Mouse (Mus musculus) lung, postnatal 10 days (tissue): ENCODE measurements around the gene Mbnl2.
"Not testable (repeated sequence)": the region's sequence is repeated elsewhere in the genome, so short reads cannot be mapped to it uniquely, and the experiment has no call there.

ENCODE experiments used
- DNase-seq: peaks from one replicate; pipeline ENCODE4 v3.0.0; 2021

Gene Mbnl2

GRCm38 (mm10) chr14:120333465-120334243, 58.2 kb downstream of the Mbnl2 start:
- DNase-seq: no peak

DNA sequence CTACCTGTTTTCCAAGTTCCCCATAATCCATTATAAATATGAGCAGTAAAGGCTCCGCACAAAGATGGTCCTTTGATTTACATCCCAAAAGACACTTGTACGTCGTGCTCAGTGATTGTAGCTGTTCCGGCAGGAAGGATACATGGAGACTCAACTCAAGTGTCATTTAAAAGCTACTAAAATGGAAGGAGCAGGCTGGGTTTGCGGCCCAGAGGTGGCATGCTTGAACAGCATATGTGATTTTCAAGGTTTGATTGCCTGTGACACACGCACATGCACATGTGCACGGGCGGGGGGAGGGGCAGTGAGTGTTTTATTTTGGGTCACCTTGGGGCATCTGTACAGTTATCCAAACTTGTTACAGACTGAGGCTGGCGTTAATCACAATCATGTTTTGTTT, 59.9 kb downstream of the Mbnl2 start:
- no peak for DNase-seq

DNA sequence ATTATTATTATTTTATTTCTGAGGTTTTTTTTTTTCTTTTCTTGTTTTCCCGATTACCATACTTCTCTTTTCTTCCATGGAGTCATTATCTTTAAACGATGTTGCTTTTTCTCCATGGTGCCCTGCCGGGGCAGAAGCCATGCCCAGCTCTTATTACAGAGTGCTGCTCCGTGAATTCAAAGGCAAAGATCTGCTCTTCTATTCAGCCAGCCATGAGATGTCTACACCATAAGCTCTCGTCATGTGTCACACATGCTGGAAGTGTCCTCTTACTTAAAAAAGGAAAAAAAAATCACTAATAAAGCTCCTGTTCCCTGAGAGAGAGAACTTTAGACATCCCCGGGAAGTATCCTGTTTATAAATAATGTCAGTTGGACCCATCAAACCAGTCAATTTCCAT, 60.4 kb downstream of the Mbnl2 start:
- no peak for DNase-seq

GRCm38 (mm10) chr14:120336380-120336779, 60.9 kb downstream of the Mbnl2 start:
- DNase-seq: peak; percentile 73

DNA sequence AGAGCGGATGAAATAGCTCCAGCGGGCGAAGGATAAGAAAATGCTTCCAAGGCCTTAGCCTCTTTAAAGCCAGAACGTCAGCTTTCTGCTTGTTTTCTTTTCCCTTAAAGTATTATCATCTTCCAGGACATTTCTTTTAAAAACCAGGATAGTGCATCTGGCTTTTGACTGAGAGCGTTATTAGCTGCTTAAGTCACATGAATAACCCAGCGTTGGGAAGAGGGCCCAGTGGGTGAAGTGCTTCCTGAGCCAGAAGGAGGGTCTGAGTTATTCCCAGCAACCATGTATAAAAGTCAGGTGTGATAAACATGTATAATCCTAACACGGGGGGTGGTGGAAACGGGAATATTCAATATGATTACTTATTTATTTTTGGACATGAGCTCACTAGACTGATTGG, 61.4 kb downstream of the Mbnl2 start:
- DNase-seq: no peak

- peak; percentile 47 for DNase-seq
Measured at GRCm38 (mm10) chr14:120337731-120338462, 62.4 kb downstream of the Mbnl2 start.

DNA sequence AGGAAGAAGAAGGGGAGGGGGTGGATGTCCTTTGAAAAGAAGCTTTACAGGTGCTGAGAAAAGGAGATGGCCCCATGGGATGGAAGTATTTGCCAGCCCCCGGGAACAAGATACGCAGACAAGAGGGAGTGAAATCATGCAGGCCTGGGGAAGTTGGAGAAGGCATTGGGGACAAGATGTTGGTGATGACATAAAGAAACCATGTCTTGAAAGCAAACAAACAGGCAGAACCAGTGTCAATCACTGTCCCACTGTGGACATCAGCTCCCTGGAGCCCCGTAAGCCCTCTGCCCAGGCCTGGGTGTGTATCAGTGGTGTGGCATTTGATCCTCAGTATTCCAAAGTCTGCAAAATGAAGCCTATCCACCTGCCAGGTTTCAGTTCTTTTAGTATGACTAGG, 63.2 kb downstream of the Mbnl2 start:
- DNase-seq: no peak

DNA sequence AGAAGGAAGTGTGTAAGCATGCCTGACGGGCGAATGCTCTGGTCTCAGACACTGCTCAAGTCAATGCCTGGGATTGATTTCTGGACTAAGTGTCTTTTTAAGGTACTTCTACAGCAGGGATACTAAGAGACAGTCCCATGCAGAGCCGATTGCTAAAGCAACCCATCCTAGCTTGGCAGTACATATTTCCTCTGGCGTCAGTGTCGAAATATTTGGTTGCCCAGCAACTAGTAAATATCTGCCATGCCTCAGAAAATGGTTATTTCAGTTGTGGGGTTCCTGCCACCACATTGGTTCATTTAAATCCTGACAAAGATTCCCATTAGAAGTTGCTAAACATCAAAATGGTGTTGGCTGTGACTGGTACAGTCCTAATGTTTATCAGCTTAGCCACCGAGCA, 66.4 kb downstream of the Mbnl2 start:
- peak; percentile 62 for DNase-seq

DNA sequence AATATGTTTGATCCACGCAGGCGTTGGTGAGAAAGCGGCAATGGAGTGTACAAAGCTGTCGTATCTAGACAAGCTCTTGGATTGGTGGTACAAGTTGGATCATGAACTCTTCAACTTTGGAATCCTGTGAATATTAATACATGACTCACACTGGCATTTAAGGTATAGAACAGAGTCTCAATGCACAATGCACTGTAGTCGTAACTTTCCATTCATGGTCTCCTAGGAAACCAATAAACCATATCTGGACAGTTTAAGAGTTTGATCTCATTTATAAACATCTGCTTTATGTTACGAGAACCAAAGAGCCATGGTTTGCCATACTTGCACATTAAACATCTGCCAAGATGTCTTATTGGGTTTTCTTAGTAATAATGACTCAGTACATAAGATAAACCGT, 66.9 kb downstream of the Mbnl2 start:
- no peak for DNase-seq

- no peak for DNase-seq
Measured at GRCm38 (mm10) chr14:120344641-120345040, 69.2 kb downstream of the Mbnl2 start.

DNA sequence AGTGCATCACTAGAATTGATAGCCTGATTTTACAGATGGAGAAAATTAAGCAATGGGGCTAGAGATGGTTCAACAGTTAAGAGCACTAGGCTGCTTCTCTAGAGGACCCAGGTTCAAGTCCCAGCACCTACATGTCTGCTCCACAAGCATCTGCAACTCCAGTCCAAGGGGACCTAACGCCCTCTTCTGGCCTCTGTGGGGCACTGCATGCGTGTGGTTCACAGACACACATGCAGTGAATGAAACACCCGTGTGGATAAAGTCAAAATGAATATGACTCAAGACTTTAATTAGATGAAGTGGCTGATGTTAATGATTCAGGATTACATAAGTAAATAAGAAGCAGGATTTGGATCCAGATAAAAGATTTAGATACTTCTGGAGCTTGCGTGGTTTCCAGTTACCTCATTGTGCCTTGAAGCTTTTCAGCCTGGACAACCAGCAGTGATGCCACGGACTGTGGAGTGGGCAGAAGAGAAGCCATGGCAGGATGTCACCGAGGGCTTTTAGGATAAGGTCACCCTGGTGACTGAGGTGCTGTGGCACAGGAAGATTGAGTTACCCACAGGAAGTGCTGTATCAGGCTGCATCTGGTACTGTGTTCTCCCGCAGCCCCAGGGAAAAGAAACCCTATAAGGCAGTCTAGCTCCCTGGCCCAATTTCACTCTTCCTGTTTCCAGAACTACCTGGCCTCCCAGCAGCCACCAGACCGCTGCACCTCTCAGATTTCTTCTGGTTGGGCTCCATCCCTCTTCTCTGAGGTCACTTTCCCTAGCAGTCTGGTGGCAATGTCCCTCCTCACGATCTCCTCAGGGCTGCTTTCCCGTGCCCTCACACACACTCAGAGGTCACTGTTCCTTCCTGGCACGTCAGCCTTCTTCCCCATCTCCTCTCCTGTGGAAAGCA, 72.2 kb downstream of the Mbnl2 start:
- DNase-seq: no peak

- no peak for DNase-seq
Measured at GRCm38 (mm10) chr14:120349332-120349731, 73.9 kb downstream of the Mbnl2 start.

DNA sequence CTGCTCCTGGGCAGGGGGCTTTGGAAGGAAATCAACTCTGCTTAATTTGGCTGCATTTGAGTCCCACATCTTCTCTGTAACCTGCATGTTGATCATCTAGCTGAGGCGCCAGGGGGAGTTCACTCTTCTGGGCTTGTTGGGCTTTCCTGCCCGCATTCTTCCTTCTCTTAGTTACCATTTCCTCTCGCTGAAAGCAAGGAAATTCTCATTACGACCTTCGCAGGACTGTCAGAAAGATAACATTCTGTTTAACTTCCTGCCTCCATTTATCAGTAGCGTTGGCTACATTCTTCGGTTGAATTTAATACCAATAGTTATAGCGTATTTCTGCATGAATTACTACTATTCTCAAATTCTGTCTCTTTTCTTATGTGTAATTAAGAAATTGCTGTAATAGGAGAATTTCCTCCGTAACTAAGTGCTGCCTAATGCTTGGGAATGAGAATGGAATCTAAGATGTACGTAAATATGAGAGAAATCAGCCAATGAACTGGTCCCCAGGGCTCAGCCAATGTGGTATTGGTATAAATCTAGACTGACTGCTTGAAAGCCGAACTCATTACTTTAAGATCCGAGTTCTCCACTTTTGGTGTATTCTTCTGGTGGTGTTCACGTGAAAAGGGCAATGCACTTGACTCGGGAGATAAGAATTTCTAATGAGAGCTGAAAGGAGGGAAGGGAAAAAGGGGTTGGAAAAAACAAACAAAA, 76.8 kb downstream of the Mbnl2 start:
- DNase-seq: no peak

- DNase-seq: no peak
Measured at GRCm38 (mm10) chr14:120353211-120353610, 77.7 kb downstream of the Mbnl2 start.

DNA sequence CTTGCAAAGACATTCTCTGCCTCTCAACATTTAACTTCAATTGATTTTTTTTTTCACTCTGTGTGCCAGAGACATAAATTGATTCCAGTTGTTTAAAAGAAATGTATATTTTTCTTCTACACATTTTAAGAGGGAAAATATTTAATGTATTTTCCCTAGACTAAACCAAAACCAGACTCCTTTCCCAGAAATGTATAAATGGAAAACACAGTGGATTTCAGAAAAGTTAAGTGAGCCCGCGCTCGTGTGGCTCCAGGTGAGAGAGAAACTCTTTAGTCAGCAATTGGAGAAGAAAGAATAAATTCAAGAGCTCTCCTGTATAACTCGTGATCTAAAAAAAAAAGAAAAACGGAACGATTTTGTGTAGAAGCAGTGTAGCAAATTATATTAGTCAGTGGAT, 79.1 kb downstream of the Mbnl2 start:
- no peak for DNase-seq

GRCm38 (mm10) chr14:120355040-120355741, 79.7 kb downstream of the Mbnl2 start:
- peak; percentile 73 for DNase-seq

GRCm38 (mm10) chr14:120355742-120356440, 80.4 kb downstream of the Mbnl2 start:
- peak; percentile 75 for DNase-seq

DNA sequence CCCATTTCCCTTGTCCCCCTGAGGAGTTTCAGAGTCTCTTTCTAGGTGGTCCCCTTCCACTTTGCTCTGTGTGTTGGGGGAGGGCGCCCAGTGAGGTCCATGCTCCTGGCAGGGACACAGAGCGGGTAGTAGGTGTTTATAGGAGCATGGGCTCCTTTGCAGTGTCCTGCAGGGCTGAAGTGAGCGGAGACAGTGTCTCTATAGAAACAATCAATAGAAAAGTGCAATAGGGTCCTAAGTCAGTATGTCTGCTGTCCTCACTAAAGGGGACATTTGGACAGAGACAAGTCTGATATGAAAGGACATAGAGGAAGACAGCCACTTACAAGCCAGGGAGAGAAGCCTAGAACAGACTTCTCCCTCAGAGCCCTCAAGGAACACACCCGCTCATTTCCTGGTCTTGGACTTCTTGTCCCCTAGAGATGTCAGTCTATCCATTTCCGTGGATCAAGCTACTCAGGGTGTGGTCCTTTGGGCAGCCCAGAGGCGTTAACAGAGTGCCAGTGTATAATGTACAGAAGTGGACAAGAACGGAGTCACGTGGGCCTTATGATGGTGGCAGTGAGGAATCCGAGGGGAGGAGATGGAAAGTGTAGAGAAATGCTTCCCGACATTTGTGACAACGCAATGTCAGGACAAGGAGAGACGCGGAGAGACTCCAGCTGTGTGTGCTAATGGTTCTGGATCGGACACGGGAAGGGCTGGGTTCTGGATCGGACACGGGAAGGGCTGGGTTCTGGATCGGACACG, 82.0 kb downstream of the Mbnl2 start:
- DNase-seq: no peak

DNA sequence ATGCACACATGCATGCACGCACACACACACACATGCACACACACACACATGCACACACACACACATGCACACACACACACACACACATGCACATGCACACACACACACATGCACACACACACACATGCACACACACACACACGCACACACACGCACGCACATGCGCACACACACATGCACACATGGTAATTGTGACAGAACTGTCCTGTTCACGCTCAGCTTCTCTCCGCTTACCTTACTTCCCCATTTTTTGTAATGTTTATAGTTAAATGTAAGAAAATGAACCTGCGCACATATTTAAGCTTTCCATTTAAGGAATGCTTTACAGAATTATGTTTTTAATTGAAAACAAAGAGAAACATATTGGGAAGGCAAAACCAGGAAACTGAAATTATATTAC, 84.1 kb downstream of the Mbnl2 start:
- not testable (repeated sequence) for DNase-seq

DNA sequence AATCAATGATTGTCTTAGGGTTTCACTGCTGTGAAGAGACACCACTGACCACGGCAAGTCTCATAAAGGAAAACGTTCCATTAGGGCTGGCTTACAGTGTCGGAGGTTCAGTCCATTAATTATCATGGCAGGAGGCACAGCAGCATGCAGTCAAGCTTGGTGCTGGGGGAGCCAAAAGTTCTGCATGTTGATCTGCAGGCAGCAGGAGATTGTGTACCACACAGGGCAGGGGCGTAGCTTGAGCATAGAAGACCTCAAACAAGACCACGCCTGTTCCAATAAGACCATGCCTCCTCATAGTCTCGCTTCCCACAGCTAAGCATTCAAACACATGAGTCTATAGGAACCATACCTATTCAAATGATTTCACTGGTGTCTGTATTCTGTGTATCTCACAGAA, 85.7 kb downstream of the Mbnl2 start:
- no peak for DNase-seq
